Mouse (Mus musculus): Measurements from ENCODE around the gene Krtdap. TPM values are rescaled to one million over a fixed set of nuclear protein-coding genes. Genes with fewer than 3 reads are reported as not detected.

Krtdap gene
- not detected for polyA plus RNA-seq (2015; fragmentation: Illumina TruSeq; extraction: RNeasy Lipid Tissue Mini Kit (QIAGEN cat#74804); ENCODE audit: insufficient read depth, low replicate concordance)

DNA sequence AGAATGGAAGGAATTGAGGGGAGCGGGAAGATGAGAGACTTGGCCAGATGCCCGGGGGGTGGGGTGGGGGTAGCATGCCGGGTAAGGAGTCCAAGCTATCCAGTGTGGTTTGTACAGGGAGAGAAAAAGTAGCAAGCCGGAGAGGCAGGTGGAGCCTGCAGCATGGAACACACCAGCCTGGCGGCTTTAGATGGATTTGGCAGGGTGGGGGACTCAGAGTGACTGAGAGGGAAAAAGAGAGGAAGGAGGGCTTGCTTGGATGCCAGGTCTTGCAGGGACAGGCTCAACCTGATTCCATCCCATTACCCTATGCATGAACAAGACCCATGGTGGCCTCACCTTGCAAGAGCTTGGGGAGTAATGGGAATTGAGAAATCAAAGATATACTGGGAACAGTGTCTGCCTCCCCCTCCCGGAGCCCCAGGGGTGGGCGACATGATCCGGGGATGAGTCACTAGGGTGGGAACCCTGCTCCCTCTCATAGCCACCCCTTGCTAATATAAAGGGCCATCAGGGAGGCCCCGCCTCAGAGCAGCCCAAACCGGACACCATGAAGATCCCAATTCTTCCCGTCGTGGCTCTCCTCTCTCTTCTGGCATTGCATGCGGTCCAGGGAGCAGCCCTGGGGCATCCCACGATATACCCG, at the start of gene Krtdap:
TSS of gene Krtdap (plus strand) at position 520 of the 646 bp plus-strand sequence.

DNA sequence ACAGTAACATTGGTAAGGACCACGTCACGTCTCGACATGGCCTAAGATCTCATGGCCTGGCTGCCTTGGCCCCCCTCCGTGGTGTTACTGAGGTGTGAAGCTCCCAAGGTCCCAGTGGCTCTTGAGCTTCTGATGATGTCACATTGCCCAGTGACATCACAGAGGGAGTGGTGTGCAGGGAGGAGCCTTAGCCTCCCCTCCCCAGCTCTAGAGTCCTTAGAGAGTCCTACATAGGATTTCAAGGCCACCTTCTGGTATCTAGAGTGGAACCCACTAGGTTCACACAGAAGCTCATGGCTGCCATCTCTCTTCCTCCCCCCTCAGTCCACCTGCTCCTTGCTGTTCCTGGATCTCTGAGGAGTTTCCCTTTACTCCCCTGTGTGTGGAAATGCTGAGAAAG, 44.1 kb upstream of the Krtdap start, which contains the start of gene Gapdhs:
TSS of gene Gapdhs (minus strand) at position 65 of the 400 bp plus-strand sequence.

DNA sequence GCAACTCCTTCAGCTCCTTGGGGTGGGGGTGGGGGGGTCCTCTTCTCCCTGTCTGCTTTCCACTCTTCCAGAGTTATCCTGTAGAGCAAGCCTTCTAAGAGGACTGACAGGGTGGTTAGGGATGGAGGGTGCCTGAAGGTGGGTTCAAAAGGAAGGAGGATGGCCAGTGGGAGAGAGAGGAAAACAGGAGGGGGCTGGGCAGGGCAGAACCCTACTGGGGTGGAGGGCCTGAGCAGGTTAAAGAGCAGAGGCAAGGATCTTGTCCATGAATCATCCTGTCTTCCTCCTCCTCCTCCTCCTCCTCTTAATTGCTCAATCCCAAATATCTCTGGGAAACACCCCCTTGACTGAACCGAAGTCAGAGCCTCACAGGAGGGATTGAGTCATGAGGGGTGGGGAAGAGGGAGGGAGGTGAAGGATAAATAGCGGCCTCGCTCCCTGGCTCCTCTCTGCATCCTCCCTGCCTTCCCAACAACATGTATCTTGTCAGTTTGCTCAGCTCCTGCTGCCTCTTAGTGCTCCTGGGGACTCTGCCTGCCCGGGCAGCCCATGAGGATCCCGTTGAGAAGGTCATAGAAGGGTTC, 36.5 kb upstream of the Krtdap start, which contains the start of gene Sbsn:
TSS of gene Sbsn (plus strand) at position 386 of the 584 bp plus-strand sequence.

DNA sequence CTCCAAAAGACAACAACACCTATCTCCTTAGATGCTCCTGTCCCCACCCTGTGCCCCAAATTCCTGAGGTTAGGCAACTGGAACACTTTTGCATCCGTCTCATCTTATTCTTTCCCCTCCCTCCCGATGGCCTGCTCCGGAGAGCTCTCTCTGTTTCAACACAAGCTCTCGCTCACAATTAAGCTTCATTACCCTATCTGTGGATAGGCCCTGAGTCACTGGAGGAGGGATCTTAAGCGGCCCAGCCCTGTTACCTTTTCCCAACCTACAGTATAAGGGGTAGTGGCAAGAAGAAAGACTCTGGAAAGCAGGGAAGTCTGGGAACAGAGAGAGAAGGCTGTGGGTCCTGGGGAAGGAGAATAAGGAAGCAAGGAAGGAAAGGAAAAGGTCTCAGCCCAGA, 24.2 kb upstream of the Krtdap start, which contains the start of gene Dmkn:
TSS of gene Dmkn (plus strand) at position 301 of the 400 bp plus-strand sequence.

DNA sequence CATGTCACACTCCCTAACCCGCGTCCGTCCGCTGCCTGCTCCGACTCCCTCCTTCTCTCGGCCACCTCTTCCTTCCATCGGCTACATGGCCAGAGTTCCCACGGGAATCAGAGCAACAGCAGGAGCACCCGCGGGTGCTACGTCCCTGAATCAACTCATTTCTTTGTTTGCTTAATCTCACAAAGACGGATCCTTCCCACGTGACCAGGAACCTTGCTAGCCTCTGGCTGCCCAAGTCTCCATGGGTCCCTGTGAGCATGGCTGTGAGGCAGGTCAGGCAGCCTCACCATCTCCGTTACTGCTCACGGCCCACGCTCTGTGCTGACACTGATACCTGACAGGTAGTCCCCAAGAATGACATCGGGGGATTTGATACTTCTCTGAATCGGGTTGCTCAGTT, 36.0 kb downstream of the Krtdap start, which contains the start of gene Ffar2:
TSS of gene Ffar2 (minus strand) at position 101 of the 400 bp plus-strand sequence.

Other genes starting within 250 kb of the Krtdap start
- 6.5 TPM for gene Hspb6, start 235.7 kb upstream of the Krtdap start, polyA plus RNA-seq (2015; fragmentation: Illumina TruSeq; extraction: RNeasy Lipid Tissue Mini Kit (QIAGEN cat#74804); ENCODE audit: insufficient read depth, low replicate concordance)
- 6.0 TPM for gene Proser3, start 235.6 kb upstream of the Krtdap start, polyA plus RNA-seq (2015; fragmentation: Illumina TruSeq; extraction: RNeasy Lipid Tissue Mini Kit (QIAGEN cat#74804); ENCODE audit: insufficient read depth, low replicate concordance)
- gene Lin37, start 228.1 kb upstream of the Krtdap start, polyA plus RNA-seq (2015; fragmentation: Illumina TruSeq; extraction: RNeasy Lipid Tissue Mini Kit (QIAGEN cat#74804); ENCODE audit: insufficient read depth, low replicate concordance) = 50.0 TPM
- gene U2af1l4, start 224.6 kb upstream of the Krtdap start, polyA plus RNA-seq (2015; fragmentation: Illumina TruSeq; extraction: RNeasy Lipid Tissue Mini Kit (QIAGEN cat#74804); ENCODE audit: insufficient read depth, low replicate concordance) = 48.4 TPM
- 21.5 TPM for gene Gm49396, start 224.6 kb upstream of the Krtdap start, polyA plus RNA-seq (2015; fragmentation: Illumina TruSeq; extraction: RNeasy Lipid Tissue Mini Kit (QIAGEN cat#74804); ENCODE audit: insufficient read depth, low replicate concordance)
- gene Psenen, start 224.3 kb upstream of the Krtdap start, polyA plus RNA-seq (2015; fragmentation: Illumina TruSeq; extraction: RNeasy Lipid Tissue Mini Kit (QIAGEN cat#74804); ENCODE audit: insufficient read depth, low replicate concordance) = 134 TPM
- gene Igflr1, start 222.5 kb upstream of the Krtdap start, polyA plus RNA-seq (2015; fragmentation: Illumina TruSeq; extraction: RNeasy Lipid Tissue Mini Kit (QIAGEN cat#74804); ENCODE audit: insufficient read depth, low replicate concordance) = not detected
- 45.0 TPM for gene Kmt2b, start 199.2 kb upstream of the Krtdap start, polyA plus RNA-seq (2015; fragmentation: Illumina TruSeq; extraction: RNeasy Lipid Tissue Mini Kit (QIAGEN cat#74804); ENCODE audit: insufficient read depth, low replicate concordance)
- gene Zbtb32, start 189.0 kb upstream of the Krtdap start, polyA plus RNA-seq (2015; fragmentation: Illumina TruSeq; extraction: RNeasy Lipid Tissue Mini Kit (QIAGEN cat#74804); ENCODE audit: insufficient read depth, low replicate concordance) = 2.5 TPM
- gene Upk1a, start 175.0 kb upstream of the Krtdap start, polyA plus RNA-seq (2015; fragmentation: Illumina TruSeq; extraction: RNeasy Lipid Tissue Mini Kit (QIAGEN cat#74804); ENCODE audit: insufficient read depth, low replicate concordance) = 0.22 TPM
- 519 TPM for gene Cox6b1, start 161.7 kb upstream of the Krtdap start, polyA plus RNA-seq (2015; fragmentation: Illumina TruSeq; extraction: RNeasy Lipid Tissue Mini Kit (QIAGEN cat#74804); ENCODE audit: insufficient read depth, low replicate concordance)
- not detected for gene Etv2, start 152.0 kb upstream of the Krtdap start, polyA plus RNA-seq (2015; fragmentation: Illumina TruSeq; extraction: RNeasy Lipid Tissue Mini Kit (QIAGEN cat#74804); ENCODE audit: insufficient read depth, low replicate concordance)
- 12.1 TPM for gene Rbm42, start 137.6 kb upstream of the Krtdap start, polyA plus RNA-seq (2015; fragmentation: Illumina TruSeq; extraction: RNeasy Lipid Tissue Mini Kit (QIAGEN cat#74804); ENCODE audit: insufficient read depth, low replicate concordance)
- gene Haus5, start 122.9 kb upstream of the Krtdap start, polyA plus RNA-seq (2015; fragmentation: Illumina TruSeq; extraction: RNeasy Lipid Tissue Mini Kit (QIAGEN cat#74804); ENCODE audit: insufficient read depth, low replicate concordance) = 27.1 TPM
- not detected for gene Pmis2, start 116.3 kb upstream of the Krtdap start, polyA plus RNA-seq (2015; fragmentation: Illumina TruSeq; extraction: RNeasy Lipid Tissue Mini Kit (QIAGEN cat#74804); ENCODE audit: insufficient read depth, low replicate concordance)
- not detected for gene 2200002J24Rik, start 89.0 kb upstream of the Krtdap start, polyA plus RNA-seq (2015; fragmentation: Illumina TruSeq; extraction: RNeasy Lipid Tissue Mini Kit (QIAGEN cat#74804); ENCODE audit: insufficient read depth, low replicate concordance)
- gene Atp4a, start 75.7 kb upstream of the Krtdap start, polyA plus RNA-seq (2015; fragmentation: Illumina TruSeq; extraction: RNeasy Lipid Tissue Mini Kit (QIAGEN cat#74804); ENCODE audit: insufficient read depth, low replicate concordance) = not detected
- gene Tmem147, start 58.4 kb upstream of the Krtdap start, polyA plus RNA-seq (2015; fragmentation: Illumina TruSeq; extraction: RNeasy Lipid Tissue Mini Kit (QIAGEN cat#74804); ENCODE audit: insufficient read depth, low replicate concordance) = 51.8 TPM
- gene Gapdhs, start 44.2 kb upstream of the Krtdap start, polyA plus RNA-seq (2015; fragmentation: Illumina TruSeq; extraction: RNeasy Lipid Tissue Mini Kit (QIAGEN cat#74804); ENCODE audit: insufficient read depth, low replicate concordance) = not detected
- 5.4 TPM for gene Sbsn, start 36.4 kb upstream of the Krtdap start, polyA plus RNA-seq (2015; fragmentation: Illumina TruSeq; extraction: RNeasy Lipid Tissue Mini Kit (QIAGEN cat#74804); ENCODE audit: insufficient read depth, low replicate concordance)
- gene Dmkn, start 24.1 kb upstream of the Krtdap start, polyA plus RNA-seq (2015; fragmentation: Illumina TruSeq; extraction: RNeasy Lipid Tissue Mini Kit (QIAGEN cat#74804); ENCODE audit: insufficient read depth, low replicate concordance) = 0.43 TPM
- 23.9 TPM for gene Ffar2, start 35.9 kb downstream of the Krtdap start, polyA plus RNA-seq (2015; fragmentation: Illumina TruSeq; extraction: RNeasy Lipid Tissue Mini Kit (QIAGEN cat#74804); ENCODE audit: insufficient read depth, low replicate concordance)
- gene Ffar3, start 68.3 kb downstream of the Krtdap start, polyA plus RNA-seq (2015; fragmentation: Illumina TruSeq; extraction: RNeasy Lipid Tissue Mini Kit (QIAGEN cat#74804); ENCODE audit: insufficient read depth, low replicate concordance) = 0.41 TPM
- gene Ffar1, start 73.7 kb downstream of the Krtdap start, polyA plus RNA-seq (2015; fragmentation: Illumina TruSeq; extraction: RNeasy Lipid Tissue Mini Kit (QIAGEN cat#74804); ENCODE audit: insufficient read depth, low replicate concordance) = 29.4 TPM
- 692 TPM for gene Cd22, start 92.4 kb downstream of the Krtdap start, polyA plus RNA-seq (2015; fragmentation: Illumina TruSeq; extraction: RNeasy Lipid Tissue Mini Kit (QIAGEN cat#74804); ENCODE audit: insufficient read depth, low replicate concordance)
- gene Mag, start 127.0 kb downstream of the Krtdap start, polyA plus RNA-seq (2015; fragmentation: Illumina TruSeq; extraction: RNeasy Lipid Tissue Mini Kit (QIAGEN cat#74804); ENCODE audit: insufficient read depth, low replicate concordance) = 1.0 TPM
- gene Hamp2, start 136.8 kb downstream of the Krtdap start, polyA plus RNA-seq (2015; fragmentation: Illumina TruSeq; extraction: RNeasy Lipid Tissue Mini Kit (QIAGEN cat#74804); ENCODE audit: insufficient read depth, low replicate concordance) = not detected
- gene Hamp, start 156.1 kb downstream of the Krtdap start, polyA plus RNA-seq (2015; fragmentation: Illumina TruSeq; extraction: RNeasy Lipid Tissue Mini Kit (QIAGEN cat#74804); ENCODE audit: insufficient read depth, low replicate concordance) = not detected
- gene Usf2, start 168.9 kb downstream of the Krtdap start, polyA plus RNA-seq (2015; fragmentation: Illumina TruSeq; extraction: RNeasy Lipid Tissue Mini Kit (QIAGEN cat#74804); ENCODE audit: insufficient read depth, low replicate concordance) = 183 TPM
- gene Lsr, start 185.6 kb downstream of the Krtdap start, polyA plus RNA-seq (2015; fragmentation: Illumina TruSeq; extraction: RNeasy Lipid Tissue Mini Kit (QIAGEN cat#74804); ENCODE audit: insufficient read depth, low replicate concordance) = 2.4 TPM
- gene Fam187b, start 185.9 kb downstream of the Krtdap start, polyA plus RNA-seq (2015; fragmentation: Illumina TruSeq; extraction: RNeasy Lipid Tissue Mini Kit (QIAGEN cat#74804); ENCODE audit: insufficient read depth, low replicate concordance) = 0.69 TPM

Data from spleen, adult 10 weeks (tissue).